Mouse (Mus musculus) heart, postnatal 0 days (tissue): ENCODE measurements around the gene Coq10a.

Source experiments
- CTCF ChIP-seq: IDR thresholded peaks from 2 replicates; pipeline ENCODE4 v1.5.1; 2016; ENCODE audit warnings: antibody characterized with exemption, control low read depth, low read depth
- EP300 ChIP-seq: IDR thresholded peaks from 2 replicates; pipeline ENCODE4 v1.6.1; 2016; ENCODE audit warnings: antibody characterized with exemption, low read depth

DNA sequence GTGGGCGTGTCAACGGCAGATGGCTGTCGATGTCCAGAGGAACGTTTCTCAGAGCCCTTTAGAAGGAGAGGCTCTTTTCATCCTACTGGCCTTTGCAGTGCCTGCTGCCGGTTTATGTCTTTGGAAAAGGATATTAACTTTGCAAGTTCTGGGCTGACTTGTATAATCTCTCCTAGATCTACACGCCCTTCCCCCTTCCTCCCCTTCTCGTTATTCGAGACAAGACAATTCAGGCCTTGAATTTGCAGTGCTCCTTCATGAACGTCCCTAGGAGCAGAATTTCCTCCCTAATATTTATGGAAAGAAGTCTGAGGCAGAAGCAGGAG is 384 bp upstream of the Coq10a start:
- TF ChIP-seq CTCF: no peak
- no peak for TF ChIP-seq EP300
